Mouse (Mus musculus): ENCODE data around the gene Prmt3.

The Prmt3 gene

DNA sequence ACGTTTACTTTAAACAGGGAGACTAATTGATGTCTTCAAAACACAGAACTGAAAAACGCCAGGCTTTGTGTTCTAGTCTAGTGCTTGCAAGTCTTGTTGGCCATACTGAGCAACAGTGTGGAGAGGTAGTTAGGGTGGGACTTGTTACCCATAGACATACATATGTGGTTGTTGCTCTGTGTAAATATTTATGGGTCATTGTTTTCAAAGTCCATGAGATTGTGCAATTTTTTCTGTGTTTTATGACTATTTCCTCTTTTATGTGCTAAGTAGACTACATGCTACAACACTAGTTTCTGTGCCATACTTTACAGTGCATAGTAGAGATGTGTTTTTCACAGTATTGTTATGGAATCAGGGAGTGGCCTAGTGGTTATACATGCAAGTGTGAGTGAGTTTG, 16.2 kb downstream of the Prmt3 start:
- in situ Hi-C loops (cut with MboI, MseI) = loop anchor here (25.0 kb wide), 1 partner anchor 932 kb away; no protein-coding TSS in a partner anchor

DNA sequence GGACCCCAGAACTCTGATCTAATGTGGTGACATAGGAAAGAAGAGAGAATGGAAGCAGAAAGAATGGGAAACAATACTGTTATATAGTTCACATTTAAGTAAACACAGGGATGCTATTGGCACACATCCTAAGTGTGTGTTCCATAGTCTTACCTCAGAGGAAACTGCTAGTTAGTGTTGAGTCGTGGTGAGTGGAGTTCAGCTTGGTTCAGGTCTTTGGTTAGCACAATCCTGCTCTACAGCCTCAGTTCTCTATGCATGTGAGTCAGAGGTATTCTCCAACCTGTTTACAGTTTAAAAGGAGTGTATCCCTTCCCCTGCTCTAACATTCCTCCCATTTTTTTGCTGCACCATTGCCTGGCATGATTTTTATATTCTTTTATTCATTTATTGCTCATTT, 19.0 kb downstream of the Prmt3 start:
- in situ Hi-C loops (cut with MboI, MseI) = loop anchor here (25.0 kb wide), 1 partner anchor 935 kb away; no protein-coding TSS in a partner anchor

DNA sequence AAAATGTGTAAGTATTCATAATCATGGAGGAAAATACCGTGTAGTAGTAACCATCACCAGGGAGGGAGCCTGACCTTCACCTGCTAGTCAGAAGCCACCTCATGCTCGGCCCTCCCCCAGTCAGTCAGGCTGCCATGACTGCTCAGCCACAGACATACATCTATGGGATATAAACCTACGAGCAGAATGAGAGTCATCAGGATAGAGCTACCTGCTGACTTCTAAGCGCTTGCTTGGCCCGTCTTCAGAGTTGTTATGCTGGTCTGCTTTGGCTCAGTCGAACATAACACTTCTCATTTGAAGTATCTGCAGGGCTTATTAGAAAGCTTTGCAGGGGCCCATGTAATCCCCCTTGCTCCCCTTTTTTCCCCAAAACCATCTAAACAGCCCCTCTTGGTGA, 25.4 kb downstream of the Prmt3 start:
- in situ Hi-C loops (cut with MboI, MseI) = no loop called here

DNA sequence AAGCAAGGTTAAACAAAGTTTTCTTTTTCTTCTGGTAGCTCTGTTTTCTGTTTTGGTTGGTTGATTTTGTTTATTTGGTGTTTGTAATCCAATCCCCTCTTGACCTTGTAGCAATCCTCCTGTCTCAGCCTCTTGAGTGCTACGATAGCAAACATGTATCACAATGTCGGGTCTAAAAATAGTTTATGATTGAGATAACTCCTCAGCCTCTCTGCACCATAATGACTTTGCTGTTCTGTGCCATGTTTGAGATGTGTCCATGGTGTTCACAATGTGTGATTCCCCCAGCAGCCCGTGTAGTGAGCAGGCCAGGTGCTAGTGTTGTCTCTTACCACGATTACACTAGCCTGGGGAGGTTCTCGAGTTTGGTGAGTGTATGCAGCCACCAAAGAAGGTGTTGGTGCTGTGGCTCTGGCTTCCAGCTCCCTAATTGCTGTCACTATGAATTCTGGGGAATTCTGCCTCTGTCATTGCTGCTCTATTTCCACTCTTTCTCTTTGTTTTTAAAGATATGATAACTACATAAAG, 26.6 kb downstream of the Prmt3 start:
- in situ Hi-C loops (cut with MboI, MseI) = no loop called here

DNA sequence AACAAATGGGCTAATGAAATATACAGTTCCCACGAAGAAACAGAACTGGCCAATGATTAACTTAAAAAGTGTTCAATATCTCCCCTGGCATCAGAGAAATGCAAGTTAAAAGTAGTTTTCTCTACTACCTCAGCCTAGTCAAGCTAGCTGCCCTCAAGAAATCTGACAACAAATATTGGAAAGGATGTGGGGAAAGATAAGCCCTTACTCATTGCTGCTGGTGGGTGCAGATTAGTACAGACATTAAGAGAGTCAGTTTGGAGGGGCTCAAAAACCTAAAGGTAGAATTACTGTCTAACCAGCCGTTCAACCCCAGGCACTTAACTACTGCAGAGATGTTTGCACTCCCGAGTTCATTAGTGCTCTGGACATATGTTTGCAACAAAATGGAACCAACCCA, 27.5 kb downstream of the Prmt3 start:
- in situ Hi-C loops (cut with MboI, MseI) = no loop called here

DNA sequence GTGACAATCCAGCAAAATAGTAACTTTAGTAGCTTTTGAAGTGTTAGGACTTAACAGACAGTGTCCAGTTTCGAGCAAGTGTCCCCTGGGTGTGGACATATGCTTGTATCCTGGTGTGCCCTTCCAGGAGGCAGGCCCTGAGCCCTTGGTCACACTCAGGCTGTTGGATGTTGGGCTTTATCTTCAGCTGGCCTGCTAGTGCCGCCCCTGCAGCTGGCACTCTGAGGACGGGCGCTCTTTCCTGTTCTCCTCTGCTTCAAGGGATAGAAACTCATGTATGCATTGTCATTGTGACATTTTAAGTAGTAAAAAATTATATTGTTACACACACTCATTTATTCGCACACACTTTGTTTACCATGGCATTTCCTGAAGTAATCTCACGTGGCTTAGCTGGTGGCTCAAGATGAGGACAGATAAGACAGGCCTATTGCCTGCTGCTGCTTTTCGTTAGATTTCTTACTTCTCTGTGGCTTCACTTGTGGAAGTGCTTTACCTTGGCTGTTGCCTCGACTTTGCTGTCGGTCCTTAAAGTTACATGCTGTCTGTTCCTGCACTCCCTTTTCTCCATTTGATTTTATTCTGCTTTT, 29.0 kb downstream of the Prmt3 start:
- in situ Hi-C loops (cut with MboI, MseI) = no loop called here

DNA sequence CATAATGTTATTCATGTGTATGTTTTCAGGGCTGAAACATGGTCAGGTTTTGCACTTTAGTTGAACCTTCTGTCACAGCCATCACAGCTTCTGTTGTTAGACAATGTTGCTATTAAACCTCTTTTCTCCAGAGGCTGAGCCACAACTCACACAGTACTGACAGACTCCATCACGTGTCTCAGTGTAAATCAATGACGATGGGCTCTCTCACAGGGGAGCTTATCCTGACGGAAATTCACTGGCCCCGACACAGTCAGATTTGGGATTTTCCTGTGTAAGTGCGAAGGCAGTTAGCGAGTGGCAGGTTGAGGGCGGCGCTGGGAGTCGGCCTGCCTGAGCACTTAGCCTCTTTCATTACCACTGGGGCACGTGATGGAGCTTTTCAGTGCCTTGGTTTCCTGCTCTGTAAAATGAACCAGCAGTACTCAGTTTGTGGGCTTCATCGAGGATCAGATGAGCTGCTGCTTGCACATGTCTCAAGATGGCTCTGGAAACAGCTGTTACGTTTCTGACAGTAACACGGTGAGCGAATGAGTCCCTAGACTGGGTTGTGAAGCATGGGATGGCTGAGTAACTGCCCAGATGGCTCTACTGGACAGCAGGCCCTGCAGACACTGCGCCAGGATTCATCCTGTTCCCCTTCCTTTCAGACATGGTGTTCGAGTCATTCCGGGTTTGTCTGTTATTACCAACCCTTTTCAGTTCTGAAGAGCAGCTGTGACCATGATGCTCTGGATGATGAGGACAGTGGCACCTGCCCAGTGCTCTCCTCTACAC, 29.9 kb downstream of the Prmt3 start:
- in situ Hi-C loops (cut with MboI, MseI) = no loop called here

DNA sequence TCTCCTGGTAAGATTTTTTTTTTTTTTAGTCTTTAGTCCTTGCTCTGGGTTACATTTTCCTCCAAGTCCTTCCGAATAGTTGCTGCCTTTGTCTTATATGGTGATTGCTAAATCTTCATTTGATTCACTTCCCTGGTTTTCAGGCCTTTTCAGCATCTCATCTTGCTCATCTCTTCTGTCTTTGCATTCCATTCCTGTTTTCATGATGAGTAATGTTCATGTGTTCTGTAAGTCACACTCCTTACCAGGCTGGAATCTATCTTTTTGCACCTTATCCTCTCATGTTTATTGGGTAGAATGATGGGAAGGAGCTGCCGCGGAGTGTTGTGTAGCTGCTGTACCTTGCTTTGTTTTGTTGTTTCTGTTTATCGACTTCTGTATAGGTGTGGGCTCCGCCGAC, 31.0 kb downstream of the Prmt3 start:
- in situ Hi-C loops (cut with MboI, MseI) = no loop called here

DNA sequence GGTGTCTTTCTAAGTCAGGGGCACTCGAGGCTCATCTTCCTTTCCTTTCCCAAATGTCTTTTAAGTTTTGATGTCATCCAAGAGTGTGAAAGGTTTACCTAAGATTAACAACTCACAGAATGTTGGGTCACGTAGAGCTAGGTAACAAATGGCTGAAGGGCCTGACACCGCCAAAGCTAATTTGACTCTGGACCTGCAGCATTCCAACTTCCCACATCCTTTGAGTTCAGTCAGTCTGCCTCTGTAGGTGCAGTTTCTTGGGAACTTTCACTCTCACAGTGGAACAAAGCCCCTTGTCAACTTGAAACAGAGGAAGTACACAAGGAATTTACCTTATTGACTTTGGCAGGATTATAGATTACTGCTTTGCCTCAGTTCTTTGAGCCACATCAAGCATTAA, 31.4 kb downstream of the Prmt3 start:
- in situ Hi-C loops (cut with MboI, MseI) = no loop called here

DNA sequence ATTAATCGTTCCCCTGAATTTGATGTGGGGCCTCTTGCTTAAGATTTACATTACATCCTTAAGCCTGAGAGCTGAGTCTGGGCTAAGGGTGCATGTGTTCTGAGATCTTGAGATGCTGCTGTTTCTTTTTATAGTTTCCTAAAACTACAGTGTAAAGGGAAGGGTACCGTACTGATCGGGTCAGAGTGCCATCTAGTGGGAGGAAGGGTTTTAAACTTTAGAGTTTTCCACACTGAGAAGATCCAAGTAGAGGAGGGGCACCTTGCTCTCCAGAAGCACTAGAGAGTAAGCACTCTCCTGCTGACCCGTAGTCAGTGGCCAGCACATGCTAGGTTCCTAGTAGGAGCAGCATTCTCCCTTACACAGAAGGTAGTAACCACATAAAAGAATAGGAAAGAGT, 33.2 kb downstream of the Prmt3 start:
- in situ Hi-C loops (cut with MboI, MseI) = no loop called here

DNA sequence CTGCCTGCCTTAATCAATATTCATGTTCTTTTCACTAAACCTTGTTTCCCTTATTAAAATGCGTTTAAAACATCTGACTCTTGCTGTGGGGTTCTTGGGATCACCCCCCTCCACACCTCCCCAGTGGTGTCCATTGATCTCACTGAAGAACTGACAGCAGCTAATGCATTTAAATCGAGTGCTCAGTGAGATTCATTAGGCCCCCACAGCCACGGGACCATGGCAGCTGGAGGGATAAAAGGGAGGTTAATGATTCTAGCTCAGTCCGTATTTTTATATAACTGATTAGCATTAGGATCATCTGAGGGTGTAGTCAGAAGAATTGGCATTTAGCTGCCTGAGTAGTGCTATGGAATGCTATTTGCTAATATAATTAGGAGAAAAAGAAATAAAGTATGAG, 41.2 kb downstream of the Prmt3 start:
- in situ Hi-C loops (cut with MboI, MseI) = no loop called here

DNA sequence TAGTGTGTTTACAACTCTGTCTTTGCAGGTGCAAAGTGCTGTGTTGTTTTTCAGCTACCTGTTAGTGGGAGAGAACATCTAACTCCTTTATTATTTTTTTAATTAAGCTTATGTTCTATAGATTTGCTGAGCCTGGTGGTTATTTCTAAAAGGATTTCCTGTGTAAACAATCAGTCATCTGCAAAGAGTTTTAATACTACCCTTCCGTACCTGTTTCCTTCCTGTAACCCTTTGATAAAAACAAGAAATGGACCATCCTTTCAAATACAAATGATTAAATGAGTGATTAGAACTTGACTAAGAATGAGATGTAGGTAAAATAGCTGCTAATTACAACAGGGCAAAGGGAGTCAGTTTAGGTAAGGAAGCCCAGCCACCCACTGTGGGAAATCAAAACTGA, 43.2 kb downstream of the Prmt3 start:
- in situ Hi-C loops (cut with MboI, MseI) = no loop called here

DNA sequence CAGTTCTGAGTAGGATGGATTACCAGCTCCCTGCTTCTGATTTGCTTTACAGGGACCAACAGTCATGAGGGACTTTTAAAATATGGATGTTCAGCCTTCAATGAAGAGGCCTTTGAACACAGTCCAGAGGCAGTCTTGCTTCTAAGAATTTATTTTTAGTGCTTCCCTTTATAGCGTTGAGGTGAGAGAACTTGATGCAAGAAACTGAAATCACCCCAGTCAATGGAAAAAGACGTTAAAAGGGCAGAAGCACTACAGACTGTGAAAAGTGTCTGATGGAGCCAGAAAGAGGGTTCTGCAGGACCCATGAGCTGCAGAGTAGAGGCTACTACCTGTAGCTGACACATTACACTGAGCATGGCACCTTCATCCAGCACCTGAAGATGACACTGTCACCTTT, 43.9 kb downstream of the Prmt3 start:
- in situ Hi-C loops (cut with MboI, MseI) = no loop called here

DNA sequence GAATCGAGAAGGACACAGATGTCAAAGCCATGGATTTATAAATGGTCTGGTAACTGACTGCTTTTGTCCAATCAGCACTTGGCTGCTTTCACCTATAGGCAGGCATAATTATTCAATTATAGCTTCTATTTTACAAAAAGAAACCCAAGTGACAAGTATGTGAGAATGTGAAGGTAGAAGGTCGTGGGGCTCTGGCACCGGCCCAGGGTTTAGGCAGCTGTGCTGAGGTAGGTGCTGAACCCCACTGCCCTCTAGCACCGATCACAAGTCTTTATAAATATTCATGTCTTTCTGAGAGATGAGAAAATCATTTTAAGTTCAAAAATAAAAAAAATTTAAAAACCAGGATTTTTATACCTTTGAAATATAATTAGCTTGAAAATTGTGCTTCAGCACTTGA, 45.4 kb downstream of the Prmt3 start:
- in situ Hi-C loops (cut with MboI, MseI) = no loop called here

DNA sequence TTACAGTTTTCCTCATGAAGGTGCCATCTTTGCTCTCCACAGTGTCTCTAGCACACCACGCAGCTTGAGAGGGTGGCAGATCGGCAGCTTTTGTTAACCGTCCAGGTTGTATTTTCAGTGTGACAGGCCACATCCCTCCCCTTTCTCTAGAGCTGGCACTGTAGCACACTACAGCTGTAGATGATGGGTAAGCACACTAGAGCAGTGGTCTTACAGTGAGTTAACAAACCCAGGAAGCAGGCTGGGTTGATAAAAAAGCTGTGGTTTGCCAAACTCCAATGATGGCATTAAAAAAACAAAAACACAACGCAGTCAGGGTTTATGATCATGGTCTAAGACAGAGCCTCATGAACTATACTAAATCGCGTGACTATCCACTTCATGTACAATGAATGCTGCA, 45.9 kb downstream of the Prmt3 start:
- in situ Hi-C loops (cut with MboI, MseI) = no loop called here

DNA sequence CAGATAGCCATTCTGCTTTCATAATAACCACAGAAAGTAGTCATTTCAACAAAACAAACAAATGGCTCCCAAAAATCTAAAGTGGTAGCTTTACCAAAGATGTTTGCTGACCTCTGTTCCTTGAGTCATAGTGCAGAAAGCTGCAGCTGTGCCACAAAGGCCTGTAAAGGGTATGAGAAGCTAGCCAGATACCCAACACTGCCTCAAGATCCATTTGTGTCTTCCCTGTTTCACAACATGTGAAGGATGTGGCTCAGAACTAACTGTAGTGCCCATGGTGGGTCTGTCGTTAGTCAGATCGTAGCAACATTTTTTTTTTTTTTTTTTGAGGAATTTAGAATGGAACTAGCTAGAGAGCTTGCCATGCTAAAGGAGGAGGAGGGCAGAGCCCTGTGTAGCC, 46.4 kb downstream of the Prmt3 start:
- in situ Hi-C loops (cut with MboI, MseI) = no loop called here

DNA sequence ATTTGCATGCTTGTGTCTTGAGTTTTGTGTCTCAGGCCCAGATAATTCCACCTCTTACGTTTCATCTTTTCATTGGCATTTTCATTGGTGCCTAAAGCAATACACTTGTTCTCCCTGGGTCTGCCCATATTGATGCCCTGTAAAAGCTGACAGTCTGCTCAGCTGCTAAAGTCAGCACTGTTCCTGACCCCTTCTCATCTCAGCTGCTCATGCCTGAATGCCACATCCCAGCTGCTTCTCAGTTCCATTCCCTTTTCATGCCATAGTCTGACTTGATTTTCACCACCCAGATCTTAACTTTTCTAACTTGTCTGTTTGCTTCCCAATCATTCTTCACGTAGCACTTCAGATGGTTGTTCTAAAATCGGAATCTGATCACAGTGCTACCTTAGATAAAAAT, 47.3 kb downstream of the Prmt3 start:
- in situ Hi-C loops (cut with MboI, MseI) = no loop called here

DNA sequence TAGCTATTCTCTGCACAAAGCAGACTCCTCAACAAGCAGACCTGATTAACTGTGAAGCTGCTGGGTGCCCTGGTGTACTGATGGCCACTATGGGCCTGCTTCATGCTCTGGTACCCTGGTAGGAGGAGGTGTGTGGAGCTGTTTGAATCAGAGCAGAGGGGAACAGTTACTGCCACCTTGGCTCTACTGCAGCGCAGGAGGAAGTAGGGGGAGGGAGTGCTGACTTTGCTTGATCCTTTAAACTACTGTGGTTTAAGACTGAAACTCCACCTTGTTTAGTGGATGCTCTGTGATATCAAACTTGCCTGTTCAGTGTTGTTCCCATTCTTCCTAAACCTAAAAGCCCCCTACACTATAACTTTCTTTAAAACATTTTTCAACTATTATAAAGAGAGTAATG, 49.8 kb downstream of the Prmt3 start:
- in situ Hi-C loops (cut with MboI, MseI) = no loop called here

DNA sequence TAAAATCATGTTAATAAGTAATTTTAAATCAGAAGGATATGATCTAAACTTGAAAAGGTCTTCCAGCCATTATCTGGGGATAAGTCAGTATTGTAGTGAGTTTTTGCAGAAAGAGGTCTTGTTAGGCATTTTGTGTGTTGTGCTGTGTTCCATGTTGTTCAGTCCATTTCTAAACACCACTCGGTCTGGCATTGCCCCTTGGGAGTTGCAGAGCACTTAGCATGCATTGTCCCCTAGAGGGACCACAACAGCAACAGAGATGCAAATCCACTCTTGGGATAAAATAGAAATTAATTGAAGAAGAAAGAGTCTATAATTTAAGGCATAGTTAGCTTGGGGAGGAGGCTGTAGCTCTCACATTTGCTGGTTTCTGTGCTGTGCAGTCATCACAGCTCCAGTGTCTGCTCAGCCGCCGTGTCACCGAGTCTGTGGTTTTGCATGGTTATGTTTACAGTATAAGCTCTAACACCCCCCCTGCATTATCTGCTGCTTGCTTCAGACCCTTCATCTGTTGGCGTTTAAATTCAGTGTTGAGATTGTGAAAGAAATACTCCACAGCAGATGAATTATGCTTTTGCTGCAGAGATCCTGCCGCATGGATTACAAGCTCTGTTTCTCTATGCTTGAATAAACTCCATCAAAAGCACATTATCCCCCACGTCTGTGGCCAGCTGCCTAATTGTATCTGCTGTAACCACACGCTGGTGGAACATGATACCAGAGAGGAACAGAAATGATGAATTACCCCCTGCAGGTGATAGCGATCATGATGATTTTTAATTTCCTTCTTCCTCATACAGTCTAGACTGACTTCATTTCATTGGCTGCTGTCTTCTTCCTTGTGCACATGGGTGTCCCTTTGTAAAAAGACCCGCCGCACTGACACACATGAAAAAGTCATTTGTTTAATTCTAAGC, 64.5 kb downstream of the Prmt3 start:
- in situ Hi-C loops (cut with MboI, MseI) = no loop called here

DNA sequence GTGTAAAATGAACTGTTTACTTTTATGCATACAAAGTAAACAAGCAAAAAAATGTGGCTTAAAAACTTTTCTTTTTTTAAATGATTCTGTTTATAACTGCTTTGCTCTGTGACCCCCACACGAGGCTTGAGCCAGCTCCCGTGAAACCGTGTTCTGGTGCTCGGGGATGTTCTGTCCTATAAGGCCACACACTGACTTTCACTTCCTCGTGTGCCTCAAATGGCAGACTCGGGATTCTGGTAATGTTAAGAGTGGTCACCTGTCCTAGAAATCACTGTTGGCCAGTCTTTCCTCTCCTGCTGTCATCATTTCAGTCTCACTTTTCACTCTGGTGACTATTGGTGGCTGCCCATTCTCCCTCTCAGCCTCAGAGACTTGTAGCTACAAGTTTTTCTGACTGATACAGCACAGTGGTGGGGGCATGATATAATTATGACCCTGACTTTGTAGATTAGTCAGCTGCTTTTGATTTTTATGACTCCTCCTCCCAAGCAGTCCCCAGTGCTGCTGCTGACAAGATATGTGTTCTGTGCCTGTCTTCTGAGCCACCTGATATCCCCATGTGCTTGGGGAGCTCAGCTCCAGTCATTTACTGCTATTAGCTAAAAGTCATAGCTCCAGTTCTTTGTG, 65.3 kb downstream of the Prmt3 start:
- in situ Hi-C loops (cut with MboI, MseI) = no loop called here

DNA sequence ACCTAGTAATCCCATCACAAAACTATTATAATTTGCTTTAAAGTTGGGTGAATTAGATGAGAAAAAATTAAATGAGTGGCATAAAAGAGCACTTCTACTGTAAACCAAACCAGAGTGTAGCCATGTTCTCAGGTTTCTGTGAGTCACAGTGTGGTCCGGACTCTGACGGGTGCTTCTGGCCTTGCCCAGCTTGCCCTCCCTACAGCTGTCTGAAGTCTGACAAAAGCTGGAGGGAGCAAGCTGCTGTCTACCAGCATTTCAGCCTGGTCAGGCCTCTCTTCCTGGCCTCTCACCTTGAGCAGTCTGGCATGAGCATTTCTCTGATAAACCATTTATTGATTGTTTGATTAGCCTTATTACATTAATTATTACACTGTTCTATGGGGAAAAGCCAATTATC, 69.8 kb downstream of the Prmt3 start:
- in situ Hi-C loops (cut with MboI, MseI) = no loop called here

Data from T-helper 2 cell (primary cell).